Mouse (Mus musculus) liver, adult 2 months (tissue): ENCODE results near the gene Txnip.

Experiments used
- CTCF ChIP-seq: fragments of 200-500 bp; IDR thresholded peaks from 2 replicates; pipeline ENCODE4 v1.5.1; 2011; ENCODE audit warnings: low read depth, low read length, control low read depth
- POLR2A ChIP-seq: fragments of 200-500 bp; IDR thresholded peaks from 2 replicates; pipeline ENCODE4 v1.6.1; 2011; ENCODE audit warnings: low read length, control low read depth; ENCODE audit not compliant: insufficient read depth; ENCODE audit errors: extremely low read depth

DNA sequence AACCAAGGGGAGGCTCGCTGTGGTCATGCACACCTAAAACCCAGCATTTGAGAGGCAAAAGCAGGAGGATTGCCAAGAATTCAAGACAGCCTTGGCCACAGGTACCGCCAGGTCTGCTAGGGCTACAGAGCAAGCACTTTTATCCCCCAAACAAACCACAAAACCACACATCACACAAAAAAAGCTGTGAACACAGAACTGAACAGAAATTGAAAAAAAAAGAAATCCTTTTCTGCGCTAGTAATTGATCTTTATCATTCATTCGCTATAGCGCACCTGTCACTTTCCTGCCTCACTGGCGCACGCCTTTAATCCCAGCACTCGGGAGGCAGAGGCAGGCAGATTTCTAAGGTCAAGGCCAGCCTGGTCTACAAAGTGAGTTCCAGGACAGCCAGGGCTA lies 5.5 kb downstream of the Txnip start:
- TF ChIP-seq CTCF = no peak
- no peak for TF ChIP-seq POLR2A
